Mouse (Mus musculus) liver, embryonic 14.5 days (tissue): ENCODE results near the gene Atp6ap1l.

Experiments
- CTCF ChIP-seq: IDR thresholded peaks from 2 replicates; pipeline ENCODE4 v1.5.1; 2016; ENCODE audit warnings: antibody characterized with exemption, low read depth, control low read depth
- EP300 ChIP-seq: IDR thresholded peaks from 2 replicates; pipeline ENCODE4 v1.6.1; 2016; ENCODE audit warnings: antibody characterized with exemption, low read depth

DNA sequence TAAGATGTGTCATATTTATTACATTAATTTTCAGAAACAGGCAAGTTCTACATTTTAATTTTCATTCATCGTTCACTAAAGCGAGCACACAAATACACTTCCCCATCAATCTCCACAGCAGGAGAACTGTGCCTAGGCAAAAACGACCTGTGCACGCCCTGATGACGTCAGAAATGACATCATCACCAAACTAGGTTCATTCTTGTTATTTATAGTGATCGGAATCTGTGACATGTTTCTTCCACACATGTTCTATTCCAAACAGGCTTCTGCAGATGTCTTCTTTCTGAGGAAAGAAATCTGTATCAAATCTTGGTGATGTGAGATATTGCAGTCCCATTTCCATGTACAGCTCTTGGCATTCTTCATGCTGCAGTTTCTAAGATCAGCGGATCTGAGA, 30.7 kb upstream of the Atp6ap1l start:
- TF ChIP-seq CTCF, result no peak
- TF ChIP-seq EP300, result no peak
